Mouse (Mus musculus): Measurements from ENCODE around the gene 4930469K13Rik.

GRCm38 (mm10) chr11:33943565-33943964 lies 154.8 kb downstream of the 4930469K13Rik start:
- TF ChIP-seq CTCF (IDR thresholded peaks at IDR 0.05; ENCODE audit: low read depth): no peak
- no peak for TF ChIP-seq EP300 (optimal IDR thresholded peaks at IDR 0.05)

Measured in stomach, postnatal 0 days (tissue).